Mouse (Mus musculus) myocyte (in vitro differentiated cells): ENCODE measurements around the gene Hlcs.

Experiments used
- CEBPB ChIP-seq: IDR thresholded peaks from 2 replicates; pipeline ENCODE4 v1.6.1; 2011; ENCODE audit warnings: mild to moderate bottlenecking, moderate library complexity; ENCODE audit not compliant: poor library complexity, insufficient read depth, severe bottlenecking
- E2F4 ChIP-seq: IDR thresholded peaks from one replicate; pipeline ENCODE4 v1.6.1; 2011; ENCODE audit warnings: mild to moderate bottlenecking, control low read depth, moderate library complexity; ENCODE audit not compliant: insufficient read depth
- MAX ChIP-seq: IDR thresholded peaks from one replicate; pipeline ENCODE4 v1.6.1; 2011; ENCODE audit warnings: low read depth, mild to moderate bottlenecking, control low read depth
- POLR2A ChIP-seq: IDR thresholded peaks from one replicate; pipeline ENCODE4 v1.6.1; 2011; ENCODE audit warnings: low read depth, mild to moderate bottlenecking, control low read depth, moderate library complexity; ENCODE audit not compliant: insufficient read length
- POLR2AphosphoS2 ChIP-seq: IDR thresholded peaks from one replicate; pipeline ENCODE4 v1.6.1; 2011; ENCODE audit warnings: low read depth, control low read depth; ENCODE audit not compliant: insufficient read length
- SRF ChIP-seq: IDR thresholded peaks from one replicate; pipeline ENCODE4 v1.6.1; 2011; ENCODE audit warnings: low read depth; ENCODE audit not compliant: control insufficient read depth, insufficient read length

DNA sequence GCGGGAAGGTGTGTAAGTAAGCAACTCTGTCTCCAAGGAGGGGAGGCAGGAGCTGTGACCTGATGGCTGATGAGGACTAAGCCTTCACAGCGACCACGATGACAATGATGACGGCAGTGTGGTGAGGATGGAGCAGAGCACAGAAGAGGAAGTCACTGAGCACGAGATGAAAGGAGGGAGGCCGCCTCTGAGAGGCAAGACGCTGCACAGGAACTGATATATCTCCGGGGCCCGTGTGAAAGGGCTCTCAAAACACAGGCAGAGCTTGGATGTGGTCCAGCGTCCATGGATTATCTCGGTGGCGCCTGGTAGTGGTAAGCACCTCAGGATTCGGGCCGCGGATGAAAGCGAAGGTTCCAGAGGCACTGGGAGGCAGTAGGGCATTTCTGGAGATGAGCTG lies 127.9 kb downstream of the Hlcs start:
- TF ChIP-seq CEBPB (no peak), SRF (no peak), POLR2A (no peak), MAX (no peak), POLR2AphosphoS2 (no peak), E2F4 (no peak)
